Mouse (Mus musculus) stomach, postnatal 0 days (tissue): ENCODE measurements at regions not wholly inside any gene's neighbourhood (a gene's known extent, or its start where the extent isn't known, plus 50 kb on each side); places are given as distances from the start of the nearest gene placed in this dataset.

Source experiments
- CTCF ChIP-seq: IDR thresholded peaks from 2 replicates; pipeline ENCODE4 v1.5.1; 2016; ENCODE audit warnings: antibody characterized with exemption, low read depth, mild to moderate bottlenecking, moderate library complexity
- EP300 ChIP-seq: optimal IDR thresholded peaks from 2 replicates; pipeline ENCODE3; 2016; ENCODE audit warnings: antibody characterized with exemption

DNA sequence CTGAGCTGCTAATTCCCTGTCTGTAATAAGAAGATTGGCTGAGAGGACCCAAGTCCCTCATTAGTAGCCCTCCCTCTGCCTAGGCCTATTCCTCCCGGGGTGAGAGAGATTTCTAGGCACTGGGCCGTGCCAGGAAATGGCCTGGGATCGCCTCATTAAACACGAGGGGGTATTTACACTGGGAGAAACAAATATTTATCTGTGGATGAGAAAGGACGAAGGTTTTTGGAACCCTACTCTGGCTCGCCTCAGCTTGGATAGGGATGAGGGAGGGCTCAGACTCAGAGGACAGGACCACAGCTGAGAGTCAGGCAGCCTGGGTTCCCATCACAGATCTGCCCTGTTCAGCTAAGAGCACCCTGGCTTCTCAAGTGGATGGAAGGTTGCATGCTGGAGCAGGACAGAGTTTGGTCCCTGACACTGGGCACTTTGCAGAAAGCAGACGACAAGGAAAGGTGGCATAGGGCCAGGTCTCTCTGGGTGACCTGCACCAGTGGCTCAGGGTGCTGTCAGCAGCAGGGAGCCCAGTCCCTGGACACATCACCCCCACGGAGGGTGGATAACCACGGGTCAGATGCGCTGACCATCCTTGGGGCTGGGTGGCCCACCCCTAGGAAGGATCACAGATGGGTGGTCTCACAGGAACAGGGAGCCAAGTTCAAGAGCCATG, 94.0 kb upstream of the Wnt4 start:
- no peak for TF ChIP-seq CTCF
- TF ChIP-seq EP300 = no peak
